Mouse (Mus musculus) naive thymus-derived CD4-positive, alpha-beta T cell, adult 5 months (primary cell): Measurements from ENCODE around the gene Cers2. TPM values are rescaled to one million over a fixed set of nuclear protein-coding genes. Genes with fewer than 3 reads are reported as not detected.

Source experiments
- polyA plus RNA-seq: library from polyadenylated mRNA; unstranded; fragments of 100-300 nt; shearing (Covaris generic); gene quantifications from one replicate; pipeline ENCODE4 v1.2.1, GENCODE M21; 2017

Gene Cers2
- 241 TPM for polyA plus RNA-seq

GRCm38 (mm10) chr3:95314486-95315093 lies at the start of gene Cers2:
Gene Cers2, plus strand, starts transcription at chr3:95314791.

DNA sequence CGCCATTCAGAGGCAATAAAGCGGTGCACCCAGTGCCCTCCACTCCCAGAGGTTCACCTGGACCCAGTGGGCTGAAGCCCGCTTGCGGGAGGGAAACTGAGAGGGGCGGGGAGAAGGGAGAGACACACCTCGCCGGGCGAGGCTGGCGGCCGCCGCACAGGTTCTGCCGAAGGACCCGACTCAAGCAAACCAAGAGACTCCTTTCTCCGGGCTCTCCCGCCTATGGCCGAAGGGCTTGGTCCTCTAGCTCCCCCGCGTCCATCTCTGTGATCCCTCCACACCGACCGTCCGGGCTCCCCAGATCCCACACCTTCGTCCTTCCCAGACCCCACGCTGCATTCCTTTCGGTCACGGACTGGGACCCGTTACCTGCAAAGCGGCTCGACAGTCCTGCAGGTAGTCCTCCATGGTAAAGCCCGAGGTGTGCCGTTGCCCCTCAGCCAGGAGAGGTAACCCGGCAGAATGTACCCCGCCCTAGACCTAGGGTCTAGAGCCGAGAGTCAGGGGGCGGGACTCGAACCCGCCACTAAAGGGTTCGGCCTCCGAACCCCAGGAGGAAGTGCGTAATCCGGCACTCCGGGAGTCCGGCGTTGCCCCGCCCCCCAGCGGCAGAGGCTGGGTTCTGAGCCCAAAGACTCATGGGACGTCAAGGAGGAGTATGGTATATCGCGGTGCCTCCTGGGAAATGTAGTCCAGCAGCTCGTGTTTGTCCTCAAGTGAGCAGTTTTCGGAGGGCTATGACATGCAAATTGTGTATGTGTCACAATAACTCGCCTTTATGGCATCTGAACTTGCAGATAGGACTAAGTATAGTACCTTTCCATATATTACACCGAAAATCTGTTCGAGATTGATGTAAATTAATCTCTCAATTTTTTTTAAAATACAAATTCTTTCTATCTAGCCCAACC lies 33.1 kb upstream of the Cers2 start, which contains the start of the genes Mindy1 and Prune1:
Mindy1 (plus strand) TSS at position 130 of the 911 bp plus-strand sequence.
Prune1 (minus strand) TSS at position 861 of the 911 bp plus-strand sequence.

DNA sequence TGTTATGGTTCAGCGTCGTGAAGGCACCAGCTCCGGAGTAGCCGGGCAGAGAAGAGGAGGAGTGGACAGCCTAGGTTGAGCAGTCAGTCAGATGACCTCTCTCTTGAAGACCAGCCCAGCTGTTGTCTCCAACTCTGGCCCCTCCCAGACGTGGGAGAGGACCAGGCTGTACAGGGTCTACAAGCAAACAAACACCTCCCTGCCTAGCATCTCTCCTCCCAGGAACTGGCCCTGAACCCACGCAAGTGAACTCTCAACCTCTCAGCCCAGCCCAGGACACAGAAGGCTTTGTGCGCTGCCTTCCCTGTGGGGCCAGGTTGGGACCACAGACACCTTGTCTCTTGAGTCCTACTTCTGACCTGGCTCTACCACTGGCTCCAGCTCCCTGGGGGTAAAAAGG lies 7.5 kb upstream of the Cers2 start, which contains the start of gene Anxa9:
Anxa9 (minus strand) TSS at position 77 of the 400 bp plus-strand sequence.

DNA sequence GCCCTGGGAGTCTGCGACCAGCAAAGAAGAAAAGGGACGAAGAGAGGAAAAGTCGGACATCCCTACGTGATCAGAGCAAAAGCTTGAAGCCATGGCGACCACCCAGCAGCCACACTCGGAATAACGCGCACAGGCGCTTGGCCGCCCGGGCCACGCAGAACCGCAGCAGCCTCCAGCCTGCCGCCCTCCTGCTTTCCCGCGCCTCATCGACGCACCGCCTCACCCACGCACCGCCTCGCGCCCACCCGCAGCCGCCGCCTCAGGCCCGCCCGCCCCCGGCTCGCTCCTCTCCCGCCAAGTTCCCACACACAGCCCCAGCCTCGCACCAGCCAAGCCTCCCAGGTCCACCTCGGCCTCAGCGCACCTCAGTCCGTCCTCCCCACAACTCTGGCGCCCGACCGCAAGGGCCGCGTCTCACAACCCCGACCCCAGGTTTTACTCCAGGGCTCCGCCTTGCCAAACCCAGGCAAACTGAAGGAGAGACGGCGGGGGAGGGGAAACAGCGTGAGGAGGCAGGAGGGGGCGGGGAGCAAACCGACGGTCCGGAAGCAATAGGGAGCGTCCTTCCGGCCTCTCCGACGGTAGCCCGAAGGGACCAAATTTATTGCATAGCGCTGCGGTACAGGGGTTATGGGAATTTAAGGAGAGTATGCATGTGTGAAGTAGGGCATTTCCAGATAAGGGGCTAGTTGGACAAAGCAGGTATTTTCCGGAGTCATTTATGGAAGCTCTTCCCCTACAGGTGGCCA lies 42.3 kb downstream of the Cers2 start, which contains the start of gene Setdb1:
Setdb1 (minus strand) TSS at position 502 of the 749 bp plus-strand sequence.

Other genes with a start within 250 kb of the Cers2 start
- gene Pip5k1a, start 207.9 kb upstream of the Cers2 start, polyA plus RNA-seq = 47.5 TPM
- 87.8 TPM for gene Vps72, start 203.8 kb upstream of the Cers2 start, polyA plus RNA-seq
- gene Tmod4, start 190.3 kb upstream of the Cers2 start, polyA plus RNA-seq = 1.5 TPM
- gene Scnm1, start 180.8 kb upstream of the Cers2 start, polyA plus RNA-seq = 86.6 TPM
- gene Lysmd1, start 180.7 kb upstream of the Cers2 start, polyA plus RNA-seq = 34.5 TPM
- 252 TPM for gene Tnfaip8l2, start 172.4 kb upstream of the Cers2 start, polyA plus RNA-seq
- 2.3 TPM for gene Sema6c, start 154.3 kb upstream of the Cers2 start, polyA plus RNA-seq
- gene Gabpb2, start 96.9 kb upstream of the Cers2 start, polyA plus RNA-seq = 23.9 TPM
- 260 TPM for gene Cdc42se1, start 86.1 kb upstream of the Cers2 start, polyA plus RNA-seq
- gene Mllt11, start 82.6 kb upstream of the Cers2 start, polyA plus RNA-seq = 5.6 TPM
- gene Gm128, start 73.2 kb upstream of the Cers2 start, polyA plus RNA-seq = 0.70 TPM
- not detected for gene Bnipl, start 63.6 kb upstream of the Cers2 start, polyA plus RNA-seq
- gene Mindy1, start 33.4 kb upstream of the Cers2 start, polyA plus RNA-seq = 25.6 TPM
- gene Prune1, start 32.7 kb upstream of the Cers2 start, polyA plus RNA-seq = 5.3 TPM
- not detected for gene Anxa9, start 7.6 kb upstream of the Cers2 start, polyA plus RNA-seq
- 28.4 TPM for gene Setdb1, start 42.4 kb downstream of the Cers2 start, polyA plus RNA-seq
- gene 4930558C23Rik, start 88.0 kb downstream of the Cers2 start, polyA plus RNA-seq = not detected
- gene Arnt, start 119.6 kb downstream of the Cers2 start, polyA plus RNA-seq = 83.6 TPM
- gene Ctsk, start 184.5 kb downstream of the Cers2 start, polyA plus RNA-seq = not detected
- 143 TPM for gene Ctss, start 212.0 kb downstream of the Cers2 start, polyA plus RNA-seq
- gene Hormad1, start 244.9 kb downstream of the Cers2 start, polyA plus RNA-seq = not detected